Comparison of ENCODE assay signal across 10 mouse cellular contexts in genomic region chr2:116893316-116893987, GRCm38 (mm10). TPM values are rescaled to one million over a fixed set of nuclear protein-coding genes. Genes with fewer than 3 reads are reported as not detected.
DNase-seq lines count a peak whose midpoint lies in the region; ATAC-seq lines count a peak whose summit lies in the region.
"Had no signal": no experiment of that assay in that cellular context is flagged by ENCODE, and none has a peak within 500 bp of the region (broad histone marks: within the 10 kb centered on the region; RNA-seq: fewer than 3 reads in every experiment).

No protein-coding gene starts in this region.

- H3K9me3 ChIP-seq in heart, embryonic 16.5 days (replicated peaks; ENCODE audit: control insufficient read depth, low read length), result no peaks in the 10 kb centered on the region
- H3K9me3 ChIP-seq in embryonic facial prominence, embryonic 13.5 days, result no peaks in the 10 kb centered on the region
- no peaks in the 10 kb centered on the region for H3K9me3 ChIP-seq in hindbrain, embryonic 15.5 days
- H3K9me3 ChIP-seq in midbrain, embryonic 15.5 days, result no peaks in the 10 kb centered on the region

- ATAC-seq in heart, embryonic 16.5 days (replicated peaks; ENCODE audit: extremely low read depth, insufficient read depth, low FRiP score), result no peak
- peak; percentile 52; the same call in 1 of the 2 replicates for ATAC-seq in embryonic facial prominence, embryonic 13.5 days (ENCODE audit: insufficient number of reproducible peaks, insufficient read depth, low FRiP score, low TSS enrichment, low read depth)
- ATAC-seq in hindbrain, embryonic 15.5 days (ENCODE audit: low FRiP score, low read depth), result peak; percentile 62
- peak; percentile 62 for ATAC-seq in midbrain, embryonic 15.5 days (replicated peaks)

- no peaks in the 10 kb centered on the region for H3K36me3 ChIP-seq in heart, embryonic 16.5 days (ENCODE audit: control insufficient read depth, insufficient read depth)
- no peaks in the 10 kb centered on the region for H3K36me3 ChIP-seq in embryonic facial prominence, embryonic 13.5 days
- no peaks in the 10 kb centered on the region for H3K36me3 ChIP-seq in hindbrain, embryonic 15.5 days
- no peaks in the 10 kb centered on the region for H3K36me3 ChIP-seq in midbrain, embryonic 15.5 days (replicated peaks)

- H3K27ac ChIP-seq in heart, embryonic 16.5 days (ENCODE audit: low read length), result no peak overlapping the region
- no peak overlapping the region for H3K27ac ChIP-seq in embryonic facial prominence, embryonic 13.5 days
- H3K27ac ChIP-seq in hindbrain, embryonic 15.5 days (replicated peaks), result no peak overlapping the region
- no peak overlapping the region for H3K27ac ChIP-seq in midbrain, embryonic 15.5 days

- H3K4me3 ChIP-seq in heart, embryonic 16.5 days (ENCODE audit: low read length), result peak overlapping the region; percentile 44
- H3K4me3 ChIP-seq in embryonic facial prominence, embryonic 13.5 days, result peak overlapping the region; percentile 42
- peak overlapping the region; percentile 37 for H3K4me3 ChIP-seq in hindbrain, embryonic 15.5 days
- H3K4me3 ChIP-seq in midbrain, embryonic 15.5 days, result peak overlapping the region; percentile 39

- intact Hi-C loops in gastrocnemius, postnatal 36 days (cut with DNase I), result no loop called here
- intact Hi-C loops in left cerebral cortex, postnatal 25 days (cut with DNase I), result loop anchor here (5.0 kb wide), 1 partner anchor 549 kb away; no protein-coding TSS in a partner anchor

- 0 out of 2 replicates have a peak, but pooled peaks cover 2% of the 10 kb centered on the region for H3K27me3 ChIP-seq in heart, embryonic 16.5 days (ENCODE audit: control insufficient read depth, insufficient read depth, low read length)
- 0 out of 2 replicates have a peak, but pooled peaks cover 3% of the 10 kb centered on the region for H3K27me3 ChIP-seq in embryonic facial prominence, embryonic 13.5 days
- H3K27me3 ChIP-seq in hindbrain, embryonic 15.5 days, result peaks cover 3% of the 10 kb centered on the region; the same call in 1 of the 2 replicates
- no peaks in the 10 kb centered on the region for H3K27me3 ChIP-seq in midbrain, embryonic 15.5 days (replicated peaks)

- 36% methylated on average over 13 of the region's 14 CpGs for WGBS in heart, embryonic 16.5 days
- 20% methylated on average over 14 of the region's 14 CpGs for WGBS in embryonic facial prominence, embryonic 13.5 days
- WGBS in hindbrain, embryonic 15.5 days, result 30% methylated on average over 14 of the region's 14 CpGs
- WGBS in midbrain, embryonic 15.5 days, result 50% methylated on average over 12 of the region's 14 CpGs

- no peak for DNase-seq in heart, adult 9 months (ENCODE audit: low spot score in 2 of 2)
- DNase-seq in gastrocnemius, postnatal 36 days, result no peak
- DNase-seq in left cerebral cortex, postnatal 25 days (ENCODE audit: low spot score in 2 of 2), result no peak
- no peak for DNase-seq in thymus, postnatal 10 days (ENCODE audit: low spot score in 2 of 2)
- DNase-seq: spleen, adult 18-20 months had no signal

- H3K4me2 ChIP-seq in heart, embryonic 16.5 days (ENCODE audit: low read depth, low read length), result peak overlapping the region; percentile 61
- H3K4me2 ChIP-seq in embryonic facial prominence, embryonic 13.5 days, result peak overlapping the region; percentile 70
- H3K4me2 ChIP-seq in hindbrain, embryonic 15.5 days, result peak overlapping the region; percentile 77
- H3K4me2 ChIP-seq in midbrain, embryonic 15.5 days, result peak overlapping the region; percentile 75

- no peak overlapping the region for H3K9ac ChIP-seq in heart, embryonic 16.5 days (ENCODE audit: low read length)
- no peak overlapping the region for H3K9ac ChIP-seq in embryonic facial prominence, embryonic 13.5 days
- H3K9ac ChIP-seq in hindbrain, embryonic 15.5 days, result no peak overlapping the region; the same call in 1 of the 2 replicates
- peak overlapping the region; percentile 50; the same call in 1 of the 2 replicates for H3K9ac ChIP-seq in midbrain, embryonic 15.5 days

- H3K4me1 ChIP-seq in heart, embryonic 16.5 days (ENCODE audit: control insufficient read depth, insufficient read depth, low read length), result no peaks in the 10 kb centered on the region; the same call in 1 of the 2 replicates
- H3K4me1 ChIP-seq in embryonic facial prominence, embryonic 13.5 days, result peaks cover 9% of the 10 kb centered on the region; the same call in 1 of the 2 replicates
- H3K4me1 ChIP-seq in hindbrain, embryonic 15.5 days (replicated peaks), result peaks cover 4% of the 10 kb centered on the region
- peaks cover 6% of the 10 kb centered on the region for H3K4me1 ChIP-seq in midbrain, embryonic 15.5 days

RNA-seq across cellular contexts. Expression of gene Tmco5, which starts 15.0 kb away (rescaled TPM):
- polyA plus RNA-seq in heart, embryonic 16.5 days (2015; fragmentation: Nextera tagmentation; extraction: Ambion mirVana), result not detected in 2 replicates
- polyA plus RNA-seq in embryonic facial prominence, embryonic 13.5 days (2015; fragmentation: Nextera tagmentation; extraction: Ambion mirVana), result not detected in 2 replicates
- polyA plus RNA-seq in hindbrain, embryonic 15.5 days (2015; fragmentation: Nextera tagmentation; extraction: Ambion mirVana), result not detected in 2 replicates
- polyA plus RNA-seq in midbrain, embryonic 15.5 days (2015; fragmentation: Nextera tagmentation; extraction: Ambion mirVana), result not detected in 2 replicates
- total RNA-seq in gastrocnemius, postnatal 36 days (2021), result not detected
- total RNA-seq in left cerebral cortex, postnatal 25 days (2021), result 1 to 10 TPM; 3.5 to 4.1 TPM
- polyA plus RNA-seq: gonadal fat pad, adult 2 months had no signal
